Mouse (Mus musculus): ENCODE results near the gene Gbp9. TPM values are rescaled to one million over a fixed set of nuclear protein-coding genes. Genes with fewer than 3 reads are reported as not detected.

Gbp9 gene
- polyA plus RNA-seq, 1 experiment from 2014 or later, result 2.0 TPM

DNA sequence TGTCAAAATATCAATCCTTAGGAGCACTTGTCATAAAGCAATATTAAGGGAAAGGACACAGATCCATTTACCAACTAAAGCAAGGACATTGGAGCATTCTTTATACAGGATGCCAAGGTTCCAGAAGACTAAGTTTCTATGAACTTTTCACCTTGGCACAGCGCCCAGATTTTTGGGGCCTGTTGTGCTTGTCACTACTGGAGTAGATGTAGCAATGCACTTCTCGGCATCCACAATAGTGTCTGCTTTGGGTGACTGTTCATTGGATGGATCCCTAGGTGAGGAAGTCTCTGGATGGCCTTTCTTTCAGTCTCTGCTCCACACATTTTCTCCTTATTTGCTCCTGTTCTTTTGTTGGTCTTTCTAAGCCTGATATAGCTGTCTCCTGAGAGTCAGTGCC lies 107.0 kb downstream of the Gbp9 start:
- Histone ChIP-seq H3K9ac (no peak overlapping the region), H3K27ac (no peak overlapping the region), H3K4me3 (no peak overlapping the region), H3K4me2 (replicated peaks) (no peak overlapping the region), H3K4me1 (no peaks in the 10 kb centered on the region), H3K36me3 (no peaks in the 10 kb centered on the region), H3K27me3 (no peaks in the 10 kb centered on the region), H3K9me3 (no peaks in the 10 kb centered on the region)
- 73% methylated on average over 2 of the region's 2 CpGs for WGBS
- ATAC-seq (ENCODE audit: low FRiP score, low read depth), result no peak

Other genes starting within 250 kb of the Gbp9 start
- 0.56 and 0.82 TPM in 2 replicates for gene Abcg3, start 156.8 kb downstream of the Gbp9 start, polyA plus RNA-seq (2015; fragmentation: Nextera tagmentation; extraction: Ambion mirVana)
- 0.28 and 0.48 TPM in 2 replicates for gene Gbp8, start within 50 bp of the Gbp9 start, polyA plus RNA-seq (2015; fragmentation: Nextera tagmentation; extraction: Ambion mirVana)
- 0.59 and 0.79 TPM in 2 replicates for gene Gbp4, start within 50 bp of the Gbp9 start, polyA plus RNA-seq (2015; fragmentation: Nextera tagmentation; extraction: Ambion mirVana)
- not detected in 2 replicates for gene Gbp10, start 100.0 kb upstream of the Gbp9 start, polyA plus RNA-seq (2015; fragmentation: Nextera tagmentation; extraction: Ambion mirVana)
- not detected in 2 replicates for gene Gm43302, start 154.2 kb upstream of the Gbp9 start, polyA plus RNA-seq (2015; fragmentation: Nextera tagmentation; extraction: Ambion mirVana)
- 1.2 and 1.4 TPM in 2 replicates for gene Gbp6, start 154.2 kb upstream of the Gbp9 start, polyA plus RNA-seq (2015; fragmentation: Nextera tagmentation; extraction: Ambion mirVana)

Data from limb, embryonic 13.5 days (tissue).